Mouse (Mus musculus) forebrain, embryonic 15.5 days (tissue): ENCODE data around the gene Adgrv1. TPM values are rescaled to one million over a fixed set of nuclear protein-coding genes. Genes with fewer than 3 reads are reported as not detected.
A peak's percentile ranks its signal among the peaks of the same experiment; 100 is the strongest.

ENCODE experiments used
- ATAC-seq: fragments of 200-750 bp; cut with Nextera tagmentation; replicated peaks from 2 replicates; pipeline ENCODE4 v1.8.0; 2017; ENCODE audit warnings: mild to moderate bottlenecking, moderate TSS enrichment, moderate library complexity
- H3K27ac ChIP-seq: fragments of 300-500 bp; sonication (generic); replicated peaks from 2 replicates; pipeline ENCODE4 v1.5.1; 2015; ENCODE audit warnings: mild to moderate bottlenecking, inconsistent platforms
- H3K27me3 ChIP-seq: fragments of 300-500 bp; sonication (generic); 2 replicates; pipeline ENCODE4 v1.6.1; 2015; ENCODE audit warnings: inconsistent platforms
- H3K36me3 ChIP-seq: fragments of 300-500 bp; sonication (generic); 2 replicates; pipeline ENCODE4 v1.6.1; 2015; ENCODE audit warnings: mild to moderate bottlenecking, inconsistent platforms
- H3K4me1 ChIP-seq: fragments of 300-500 bp; sonication (generic); 2 replicates; pipeline ENCODE4 v1.6.1; 2015; ENCODE audit warnings: inconsistent platforms
- H3K4me2 ChIP-seq: fragments of 300-500 bp; sonication (generic); replicated peaks from 2 replicates; pipeline ENCODE4 v1.6.1; 2015; ENCODE audit warnings: mild to moderate bottlenecking, inconsistent platforms
- H3K4me3 ChIP-seq: fragments of 300-500 bp; sonication (generic); 2 replicates; pipeline ENCODE4 v1.5.1; 2015; ENCODE audit warnings: mild to moderate bottlenecking, inconsistent platforms
- H3K9ac ChIP-seq: fragments of 300-500 bp; sonication (generic); replicated peaks from 2 replicates; pipeline ENCODE4 v1.6.1; 2015; ENCODE audit warnings: mild to moderate bottlenecking, inconsistent platforms
- H3K9me3 ChIP-seq: fragments of 300-500 bp; sonication (generic); 2 replicates; pipeline ENCODE4 v1.6.1; 2016; ENCODE audit warnings: inconsistent platforms
- WGBS: fragments of 180-500 bp; shearing (Covaris S2); methylation state at CpG from one replicate; pipeline ENCODE4 v1.1.7; 2015; ENCODE audit warnings: mixed read lengths; 5-methylcytosine and 5-hydroxymethylcytosine counted together
- polyA plus RNA-seq: library from polyadenylated mRNA; unstranded; fragments of >200 nt; fragmentation: Nextera tagmentation; extraction: Ambion mirVana; gene quantifications from 2 replicates; pipeline ENCODE4 v1.2.1, GENCODE M21; 2015

Gene Adgrv1
- polyA plus RNA-seq, 1 experiment from 2014 or later, result 17.3 TPM

DNA sequence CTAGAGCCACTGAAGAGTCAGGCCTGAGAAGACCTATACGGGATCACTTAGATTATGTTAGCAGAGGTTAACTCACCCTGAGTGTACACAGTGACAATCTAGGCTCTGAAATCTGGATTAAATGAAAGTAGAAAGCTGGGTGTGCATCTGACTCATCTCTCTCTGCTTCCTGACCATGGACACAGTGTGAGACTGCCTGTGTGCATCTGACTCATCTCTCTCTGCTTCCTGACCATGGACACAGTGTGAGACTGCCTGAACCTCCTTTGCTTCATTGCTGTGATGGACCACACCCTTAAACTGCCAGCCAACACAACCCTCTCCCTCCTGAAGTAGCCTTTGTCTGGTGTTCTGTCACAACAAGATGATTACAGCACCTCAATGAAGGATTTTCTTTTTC lies 231.2 kb downstream of the Adgrv1 start:
- no peaks in the 10 kb centered on the region for H3K9me3 ChIP-seq
- 96% methylated on average over 1 of the region's 1 CpGs for WGBS
- H3K9ac ChIP-seq, result no peak overlapping the region
- no peak overlapping the region for H3K4me2 ChIP-seq
- H3K27me3 ChIP-seq, result no peaks in the 10 kb centered on the region
- no peaks in the 10 kb centered on the region for H3K4me1 ChIP-seq
- H3K4me3 ChIP-seq, result no peak overlapping the region
- H3K36me3 ChIP-seq, result no peaks in the 10 kb centered on the region
- no peak for ATAC-seq
- H3K27ac ChIP-seq, result no peak overlapping the region

DNA sequence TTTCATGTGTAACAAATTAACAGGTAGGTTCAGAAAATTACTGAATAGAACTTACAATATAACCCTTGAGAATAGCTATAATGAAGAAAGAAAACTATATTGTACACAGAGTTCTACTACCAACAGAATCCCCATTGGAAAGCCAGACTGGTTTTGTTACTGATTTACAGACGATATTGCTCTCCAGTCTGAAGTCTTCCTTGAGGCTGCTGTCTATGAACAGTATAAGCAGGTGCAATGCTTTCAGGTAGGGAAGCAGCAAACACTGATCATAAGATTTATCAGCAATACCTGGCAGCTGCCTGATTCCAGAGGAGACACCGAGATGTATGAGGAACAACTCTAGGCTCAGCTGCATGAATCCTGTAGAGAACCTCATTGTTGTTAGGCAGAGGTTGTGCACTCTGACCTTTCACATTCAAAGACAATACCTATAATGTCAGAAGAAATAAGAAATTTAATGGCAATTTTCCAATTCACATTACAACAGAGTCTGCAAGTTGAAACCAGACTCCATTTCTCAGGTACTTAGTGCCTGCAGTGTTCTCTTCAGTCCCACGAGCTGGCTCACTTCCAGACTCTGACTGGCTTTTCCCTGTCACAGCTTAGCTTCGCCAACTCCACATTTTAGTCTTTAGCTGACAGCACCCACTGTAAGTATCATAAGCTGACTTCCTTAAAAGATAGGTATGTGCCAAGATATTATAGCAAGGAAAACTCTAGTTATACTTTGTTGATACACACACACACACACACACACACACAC lies 247.2 kb downstream of the Adgrv1 start:
- ATAC-seq, result no peak
- no peaks in the 10 kb centered on the region for H3K4me1 ChIP-seq

DNA sequence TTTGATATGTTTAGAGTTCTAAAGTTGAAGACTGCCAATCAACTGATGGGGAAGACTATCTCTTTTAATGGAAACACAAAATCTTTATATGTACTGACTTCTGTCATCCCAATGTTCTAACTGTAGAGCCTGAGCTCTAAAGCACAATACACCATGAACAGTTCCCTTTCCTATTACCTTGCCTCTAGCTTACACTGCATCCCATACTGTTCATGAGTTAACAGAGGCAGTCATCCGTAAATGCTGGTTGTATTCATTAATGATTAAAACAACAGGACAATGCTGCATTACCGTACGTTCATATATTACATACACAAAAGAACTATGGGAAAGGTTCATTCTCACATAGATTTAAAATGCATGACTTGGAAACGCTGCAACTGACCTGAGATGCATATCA lies 251.1 kb downstream of the Adgrv1 start:
- Histone ChIP-seq H3K4me3 (no peak overlapping the region), H3K9me3 (no peaks in the 10 kb centered on the region), H3K9ac (no peak overlapping the region), H3K36me3 (no peaks in the 10 kb centered on the region), H3K27ac (no peak overlapping the region), H3K4me2 (no peak overlapping the region), H3K27me3 (no peaks in the 10 kb centered on the region), H3K4me1 (no peaks in the 10 kb centered on the region)
- 67% methylated on average over 4 of the region's 4 CpGs for WGBS
- no peak for ATAC-seq

More for the DNA sequence above, 247.2 kb downstream of the Adgrv1 start:
- WGBS, result 85% methylated on average over 4 of the region's 4 CpGs
- Histone ChIP-seq H3K4me2 (no peak overlapping the region), H3K9me3 (no peaks in the 10 kb centered on the region), H3K4me3 (no peak overlapping the region), H3K27me3 (no peaks in the 10 kb centered on the region), H3K36me3 (no peaks in the 10 kb centered on the region), H3K27ac (no peak overlapping the region), H3K9ac (no peak overlapping the region)

DNA sequence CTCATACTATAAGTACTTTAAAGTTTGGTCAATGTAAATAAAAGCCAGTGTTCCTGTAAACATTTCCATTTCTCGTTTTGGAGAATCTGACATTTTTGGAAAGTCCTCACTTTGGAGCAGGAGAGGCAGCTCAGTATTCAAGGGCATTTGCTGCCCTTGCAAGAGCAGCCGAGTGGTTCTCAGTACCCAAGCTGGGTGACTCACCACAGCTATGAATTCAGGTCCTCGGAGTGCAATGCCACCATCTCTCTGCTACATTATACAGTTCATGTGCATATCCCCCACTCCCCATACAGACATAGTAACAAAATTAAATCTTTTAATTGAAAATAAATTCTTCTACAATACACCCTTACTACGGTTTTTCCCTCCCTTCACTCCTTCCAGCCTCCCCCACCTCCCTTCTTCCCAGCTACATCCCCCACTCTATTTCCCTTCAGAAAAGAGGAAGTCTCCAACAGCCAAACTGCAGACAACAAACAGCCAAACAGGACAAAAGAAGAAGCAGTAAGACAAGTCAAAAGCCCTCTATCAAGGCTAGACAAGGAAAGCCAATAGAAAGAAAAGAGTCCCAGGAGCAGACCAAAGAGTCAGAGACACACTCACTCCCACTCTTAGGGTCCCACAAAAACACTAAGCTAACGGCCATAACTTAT lies 262.0 kb downstream of the Adgrv1 start:
- Histone ChIP-seq H3K36me3 (no peaks in the 10 kb centered on the region), H3K9ac (no peak overlapping the region), H3K4me3 (no peak overlapping the region), H3K4me1 (no peaks in the 10 kb centered on the region), H3K9me3 (no peaks in the 10 kb centered on the region), H3K27me3 (no peaks in the 10 kb centered on the region), H3K27ac (no peak overlapping the region), H3K4me2 (no peak overlapping the region)
- 89% methylated on average over 5 of the region's 5 CpGs for WGBS
- no peak for ATAC-seq

DNA sequence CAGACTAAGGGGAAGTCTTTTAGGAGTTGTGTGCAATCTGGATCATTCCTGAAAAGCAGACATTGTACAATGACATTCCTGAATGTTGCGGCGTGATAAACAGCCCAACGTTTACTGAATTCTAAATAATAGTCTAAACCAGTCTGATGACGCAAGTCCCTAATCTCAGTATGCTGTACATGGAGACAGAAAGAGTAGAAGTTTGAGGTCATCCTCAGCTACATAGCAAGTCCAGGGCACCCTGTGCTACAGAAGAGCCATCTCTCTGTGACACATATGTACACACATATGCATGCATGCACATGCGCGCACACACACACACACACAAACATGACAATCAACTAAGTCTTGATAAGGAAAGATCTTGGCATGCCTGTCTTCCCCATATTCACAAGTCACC lies 262.8 kb downstream of the Adgrv1 start:
- Histone ChIP-seq H3K27me3 (no peaks in the 10 kb centered on the region), H3K4me3 (no peak overlapping the region), H3K9ac (no peak overlapping the region), H3K36me3 (no peaks in the 10 kb centered on the region), H3K4me2 (no peak overlapping the region), H3K27ac (no peak overlapping the region), H3K4me1 (no peaks in the 10 kb centered on the region), H3K9me3 (no peaks in the 10 kb centered on the region)
- ATAC-seq, result 0 out of 2 replicates have a peak, but pooled peaks have one; percentile 32
- WGBS, result 93% methylated on average over 6 of the region's 6 CpGs

DNA sequence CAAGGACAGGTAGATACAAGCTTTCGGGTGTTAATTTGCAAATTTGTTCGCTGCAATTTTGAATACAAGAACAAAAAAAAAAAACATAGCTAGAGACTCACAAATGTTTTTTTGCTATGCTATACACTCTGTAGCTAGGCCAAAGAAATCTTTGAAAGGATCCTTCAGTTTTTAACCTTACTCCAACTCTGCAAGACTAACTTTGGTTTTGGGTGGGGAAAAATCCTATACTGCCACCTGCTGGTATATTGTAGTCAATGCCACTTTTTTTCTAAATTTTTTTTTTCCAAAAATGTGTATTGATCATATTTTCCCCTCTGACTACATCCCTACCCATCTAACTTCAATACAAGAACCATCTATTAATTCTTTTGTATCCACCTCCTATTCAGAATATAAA lies 263.4 kb downstream of the Adgrv1 start:
- ATAC-seq, result no peak; the same call in 1 of the 2 replicates
- WGBS, result 85% methylated on average over 2 of the region's 2 CpGs

DNA sequence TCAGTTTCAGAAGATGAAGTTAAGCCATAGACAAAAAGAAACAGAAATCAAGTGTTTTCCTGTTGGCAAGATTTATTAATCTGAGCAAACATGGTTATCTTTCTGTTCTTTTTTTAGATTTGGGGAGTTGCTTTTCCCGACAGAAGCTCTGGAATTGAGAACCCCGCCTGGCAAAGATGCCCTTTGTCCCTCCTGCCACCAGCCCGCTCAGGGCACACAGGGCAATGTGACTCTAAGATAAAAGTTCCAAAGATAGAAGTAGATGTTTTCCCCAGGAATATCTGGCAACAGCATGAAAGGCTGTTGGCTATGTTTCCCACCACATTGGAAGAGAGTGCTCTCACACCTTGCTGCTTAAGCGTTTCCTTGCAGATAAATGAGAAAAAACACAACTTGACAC lies 264.0 kb downstream of the Adgrv1 start:
- WGBS, result 82% methylated on average over 4 of the region's 4 CpGs
- H3K4me1 ChIP-seq, result no peaks in the 10 kb centered on the region
- ATAC-seq, result no peak

More for the DNA sequence above, 263.4 kb downstream of the Adgrv1 start:
- no peak overlapping the region for H3K27ac ChIP-seq
- no peaks in the 10 kb centered on the region for H3K9me3 ChIP-seq
- no peak overlapping the region for H3K4me3 ChIP-seq
- no peaks in the 10 kb centered on the region for H3K27me3 ChIP-seq
- H3K36me3 ChIP-seq, result no peaks in the 10 kb centered on the region
- no peak overlapping the region for H3K4me2 ChIP-seq
- H3K9ac ChIP-seq, result no peak overlapping the region
- no peaks in the 10 kb centered on the region for H3K4me1 ChIP-seq

DNA sequence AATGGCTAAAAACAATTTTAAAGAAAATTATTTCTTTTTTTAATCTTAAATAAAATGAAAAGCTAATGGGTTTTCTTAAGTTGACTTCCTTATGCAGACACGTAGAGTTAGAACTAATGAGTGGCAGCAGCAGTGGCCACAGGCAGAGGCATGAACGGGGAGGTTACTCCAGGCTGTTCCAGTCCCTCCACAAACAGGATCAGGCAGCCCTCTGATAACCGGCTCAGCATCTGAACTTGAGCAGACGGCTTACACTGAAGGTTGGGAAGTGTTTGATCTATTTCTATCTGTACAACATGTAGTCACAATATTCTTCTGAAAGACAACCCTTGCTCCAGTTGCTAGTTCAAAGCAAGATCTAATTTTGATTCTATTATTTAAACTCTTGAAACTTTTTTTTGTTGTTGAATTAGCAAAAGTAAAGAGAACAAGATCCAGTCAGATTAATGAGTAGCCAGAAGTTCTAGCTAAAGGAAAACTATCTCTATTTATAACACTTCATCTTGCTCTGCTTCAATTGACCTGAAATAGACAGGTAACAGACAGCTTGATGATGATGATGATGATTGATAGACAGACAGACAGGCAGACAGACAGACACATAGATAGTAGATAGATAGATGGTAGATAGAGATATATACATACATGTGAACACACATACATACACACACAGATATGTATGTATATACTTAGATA lies 265.1 kb downstream of the Adgrv1 start:
- H3K9ac ChIP-seq, result no peak overlapping the region
- no peak for ATAC-seq
- H3K4me2 ChIP-seq, result no peak overlapping the region
- H3K27me3 ChIP-seq, result no peaks in the 10 kb centered on the region
- no peaks in the 10 kb centered on the region for H3K9me3 ChIP-seq
- H3K4me3 ChIP-seq, result no peak overlapping the region
- H3K4me1 ChIP-seq, result no peaks in the 10 kb centered on the region
- no peaks in the 10 kb centered on the region for H3K36me3 ChIP-seq
- H3K27ac ChIP-seq, result no peak overlapping the region
- WGBS, result 88% methylated on average over 4 of the region's 4 CpGs

More for the DNA sequence above, 264.0 kb downstream of the Adgrv1 start:
- no peak overlapping the region for H3K9ac ChIP-seq
- no peaks in the 10 kb centered on the region for H3K27me3 ChIP-seq
- no peak overlapping the region for H3K4me2 ChIP-seq
- no peaks in the 10 kb centered on the region for H3K9me3 ChIP-seq
- H3K36me3 ChIP-seq, result no peaks in the 10 kb centered on the region
- H3K27ac ChIP-seq, result no peak overlapping the region
- H3K4me3 ChIP-seq, result no peak overlapping the region

DNA sequence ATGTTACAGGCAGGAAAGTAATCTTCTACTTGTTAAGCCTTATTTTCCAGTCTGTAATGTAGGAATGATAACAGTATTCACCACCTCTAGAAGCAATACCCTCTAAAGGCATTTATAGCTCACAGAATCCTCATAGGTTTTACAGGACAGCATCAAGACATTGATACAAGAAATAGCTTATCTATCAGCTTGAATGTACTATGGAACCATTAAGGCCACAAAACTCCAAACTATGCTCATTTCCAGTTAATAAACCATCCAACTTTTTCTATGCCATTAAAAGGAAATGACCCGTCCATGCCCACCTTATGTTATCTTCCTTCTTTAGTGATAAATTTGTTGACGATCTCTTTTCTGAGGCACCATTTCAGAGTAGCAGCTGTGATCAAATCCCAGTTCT lies 272.6 kb downstream of the Adgrv1 start:
- Histone ChIP-seq H3K36me3 (no peaks in the 10 kb centered on the region), H3K9me3 (no peaks in the 10 kb centered on the region), H3K4me3 (no peak overlapping the region), H3K9ac (no peak overlapping the region), H3K4me2 (no peak overlapping the region), H3K4me1 (no peaks in the 10 kb centered on the region), H3K27ac (no peak overlapping the region), H3K27me3 (no peaks in the 10 kb centered on the region)
- ATAC-seq, result no peak
- WGBS, result 92% methylated on average over 2 of the region's 2 CpGs

DNA sequence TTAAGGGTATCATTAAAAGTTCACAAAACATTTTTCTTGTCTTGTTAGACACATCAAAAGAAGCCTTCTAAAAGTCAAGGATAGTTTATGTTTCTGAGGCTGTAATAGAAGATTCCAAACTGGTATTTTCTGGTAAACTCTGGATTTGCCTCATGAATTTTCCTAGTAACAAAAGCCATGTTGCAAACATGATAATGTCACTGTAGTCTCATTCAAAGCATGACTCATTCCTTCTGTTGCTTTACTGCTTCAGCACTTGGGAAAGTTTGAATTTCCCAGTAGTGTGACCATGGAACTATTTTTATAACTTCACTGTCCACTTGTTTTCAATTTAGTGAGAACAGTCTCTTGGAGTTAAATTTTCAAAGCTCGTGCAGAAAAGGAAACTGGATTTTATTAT lies 274.2 kb downstream of the Adgrv1 start:
- no peak overlapping the region for H3K27ac ChIP-seq
- no peaks in the 10 kb centered on the region for H3K36me3 ChIP-seq
- H3K4me2 ChIP-seq, result no peak overlapping the region
- no peak for ATAC-seq
- H3K9me3 ChIP-seq, result no peaks in the 10 kb centered on the region
- H3K4me1 ChIP-seq, result no peaks in the 10 kb centered on the region
- H3K4me3 ChIP-seq, result no peak overlapping the region
- no peaks in the 10 kb centered on the region for H3K27me3 ChIP-seq
- 89% methylated on average over 1 of the region's 1 CpGs for WGBS
- H3K9ac ChIP-seq, result no peak overlapping the region

DNA sequence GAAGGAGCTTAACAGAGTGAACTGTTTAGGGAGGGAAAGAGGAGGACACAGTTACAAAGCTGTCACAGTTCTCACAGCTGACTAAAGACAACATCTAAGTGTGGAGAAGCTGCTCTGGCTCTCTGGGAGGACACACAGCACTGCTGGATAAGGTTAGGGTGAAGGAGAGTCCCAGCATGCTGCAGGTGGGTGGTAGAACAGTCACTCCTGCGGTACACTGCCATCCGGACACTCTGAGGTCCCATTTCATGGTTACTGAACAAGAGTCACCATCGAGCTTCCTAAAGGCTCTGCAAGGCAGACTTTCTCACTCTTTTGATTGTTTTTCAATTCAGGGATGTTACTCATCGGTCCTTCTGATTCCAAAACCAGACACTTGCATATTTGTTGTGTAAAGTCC lies 274.6 kb downstream of the Adgrv1 start:
- Histone ChIP-seq H3K4me1 (no peaks in the 10 kb centered on the region), H3K9me3 (no peaks in the 10 kb centered on the region), H3K4me2 (no peak overlapping the region), H3K27ac (no peak overlapping the region), H3K27me3 (no peaks in the 10 kb centered on the region), H3K36me3 (no peaks in the 10 kb centered on the region), H3K9ac (no peak overlapping the region), H3K4me3 (no peak overlapping the region)
- 93% methylated on average over 4 of the region's 4 CpGs for WGBS
- ATAC-seq, result no peak

DNA sequence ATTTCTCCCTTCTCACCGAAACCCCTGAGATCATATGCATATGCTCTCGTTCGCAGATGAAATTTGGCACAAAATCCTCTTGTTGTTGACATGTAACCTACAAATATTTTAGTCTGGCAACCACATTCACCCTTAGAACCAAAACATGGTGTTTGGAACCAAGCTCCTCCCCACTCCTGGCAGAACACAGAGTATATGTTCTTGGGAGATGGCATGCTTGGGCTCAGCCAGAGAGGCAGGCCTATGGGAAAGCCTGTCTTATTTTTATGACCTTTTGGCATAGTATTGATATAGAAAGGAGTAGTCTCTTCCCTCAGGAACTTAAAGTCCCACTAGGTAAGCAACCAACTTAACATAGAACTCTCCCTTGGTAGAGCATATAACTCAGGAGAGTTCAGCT lies 275.7 kb downstream of the Adgrv1 start:
- no peak overlapping the region for H3K4me2 ChIP-seq
- WGBS, result 86% methylated on average over 3 of the region's 3 CpGs
- no peak overlapping the region for H3K27ac ChIP-seq
- H3K36me3 ChIP-seq, result no peaks in the 10 kb centered on the region
- no peak overlapping the region for H3K9ac ChIP-seq
- no peaks in the 10 kb centered on the region for H3K4me1 ChIP-seq
- H3K27me3 ChIP-seq, result no peaks in the 10 kb centered on the region
- H3K4me3 ChIP-seq, result no peak overlapping the region
- no peaks in the 10 kb centered on the region for H3K9me3 ChIP-seq
- ATAC-seq, result no peak
